Mouse (Mus musculus): ENCODE measurements around the gene Gas2l3. TPM values are rescaled to one million over a fixed set of nuclear protein-coding genes. Genes with fewer than 3 reads are reported as not detected.

Gene Gas2l3
- 3.5 and 3.6 TPM in 2 replicates for polyA plus RNA-seq (2012; rRNA removed)

GRCm38 (mm10) chr10:89443623-89444151, at the start of gene Gas2l3:
Gene Gas2l3 (minus strand): TSS chr10:89443967.
- peak; percentile 77 for DNase-seq (ENCODE audit: low spot score)

- no peak for DNase-seq (ENCODE audit: low spot score)
These were observed 47.6 kb upstream of the Gas2l3 start for GRCm38 (mm10) chr10:89491321-89491720.

- DNase-seq (ENCODE audit: low spot score), result no peak
These were observed 46.5 kb upstream of the Gas2l3 start for GRCm38 (mm10) chr10:89490250-89490649.

- DNase-seq (ENCODE audit: low spot score), result no peak
These were observed 45.7 kb upstream of the Gas2l3 start for GRCm38 (mm10) chr10:89489459-89489858.

- DNase-seq (ENCODE audit: low spot score), result no peak
These were observed 43.4 kb upstream of the Gas2l3 start for GRCm38 (mm10) chr10:89486995-89487742.

GRCm38 (mm10) chr10:89484907-89485306, 41.1 kb upstream of the Gas2l3 start:
- no peak for DNase-seq (ENCODE audit: low spot score)

- no peak for DNase-seq (ENCODE audit: low spot score)
These were observed 40.2 kb upstream of the Gas2l3 start for GRCm38 (mm10) chr10:89483812-89484602.

- no peak for DNase-seq (ENCODE audit: low spot score)
These were observed 39.3 kb upstream of the Gas2l3 start for GRCm38 (mm10) chr10:89483113-89483512.

- DNase-seq (ENCODE audit: low spot score), result no peak
These were observed 38.4 kb upstream of the Gas2l3 start for GRCm38 (mm10) chr10:89482142-89482681.

- DNase-seq (ENCODE audit: low spot score), result no peak
These were observed 37.9 kb upstream of the Gas2l3 start for GRCm38 (mm10) chr10:89481638-89482037.

GRCm38 (mm10) chr10:89478766-89479165, 35.0 kb upstream of the Gas2l3 start:
- no peak for DNase-seq (ENCODE audit: low spot score)

GRCm38 (mm10) chr10:89470596-89471353, 27.0 kb upstream of the Gas2l3 start:
- DNase-seq (ENCODE audit: low spot score), result no peak

- no peak for DNase-seq (ENCODE audit: low spot score)
These were observed 21.1 kb upstream of the Gas2l3 start for GRCm38 (mm10) chr10:89464760-89465405.

- no peak for DNase-seq (ENCODE audit: low spot score)
These were observed 19.1 kb upstream of the Gas2l3 start for GRCm38 (mm10) chr10:89462890-89463289.

- no peak for DNase-seq (ENCODE audit: low spot score)
These were observed 18.2 kb upstream of the Gas2l3 start for GRCm38 (mm10) chr10:89461856-89462507.

- DNase-seq (ENCODE audit: low spot score), result no peak
These were observed 17.2 kb upstream of the Gas2l3 start for GRCm38 (mm10) chr10:89460972-89461371.

- DNase-seq (ENCODE audit: low spot score), result no peak
These were observed 15.0 kb upstream of the Gas2l3 start for GRCm38 (mm10) chr10:89458770-89459169.

- DNase-seq (ENCODE audit: low spot score), result no peak
These were observed 10.0 kb upstream of the Gas2l3 start for GRCm38 (mm10) chr10:89453794-89454193.

GRCm38 (mm10) chr10:89453068-89453641, 9.4 kb upstream of the Gas2l3 start:
- no peak for DNase-seq (ENCODE audit: low spot score)

GRCm38 (mm10) chr10:89450411-89450810, 6.6 kb upstream of the Gas2l3 start:
- no peak for DNase-seq (ENCODE audit: low spot score)
